Mouse (Mus musculus): ENCODE data around the gene Pwp1. TPM values are rescaled to one million over a fixed set of nuclear protein-coding genes. Genes with fewer than 3 reads are reported as not detected.

Pwp1 gene
- total RNA-seq, 2 experiments from 2014 or later = 19.3 to 19.7 TPM

Other genes starting within 250 kb of the Pwp1 start
- gene Prdm4, start 87.6 kb downstream of the Pwp1 start, total RNA-seq (2021) = 10 to 100 TPM; 24.0 to 25.4 TPM
- under 1 TPM; 0.22 to 0.58 TPM for gene Ascl4, start 98.2 kb downstream of the Pwp1 start, total RNA-seq (2021)
- 100 to 1,000 TPM; 102 to 107 TPM for gene Rtcb, start 128.3 kb downstream of the Pwp1 start, total RNA-seq (2021)
- gene Bpifc, start 182.4 kb downstream of the Pwp1 start, total RNA-seq (2021) = under 1 TPM in 1 of 2 experiments, not detected in 1; 0.12 TPM
- 10 to 100 TPM; 22.2 to 24.8 TPM for gene Fbxo7, start 192.5 kb downstream of the Pwp1 start, total RNA-seq (2021)